Mouse (Mus musculus) layer of hippocampus, adult 2 months (tissue): Measurements from ENCODE around the gene Arhgef19. TPM values are rescaled to one million over a fixed set of nuclear protein-coding genes. Genes with fewer than 3 reads are reported as not detected.

Source experiments
- DNase-seq, 2 experiments: peaks; one replicate each; pipeline ENCODE4 v3.0.0; 2022; ENCODE audit warnings: low spot score in 2 of 2
- H3K27ac ChIP-seq: fragments of 200-600 bp; 2 replicates; pipeline ENCODE4 v1.8.1; 2022
- H3K4me3 ChIP-seq: fragments of 200-600 bp; 2 replicates; pipeline ENCODE4 v1.8.1; 2022; ENCODE audit warnings: mild to moderate bottlenecking
- CTCF ChIP-seq: fragments of 200-600 bp; conservative IDR thresholded peaks from 2 replicates; pipeline ENCODE4 v1.8.1; 2022; ENCODE audit warnings: antibody characterized with exemption, mild to moderate bottlenecking, moderate library complexity
- total RNA-seq, 2 experiments: library from RNA; stranded (reverse); gene quantifications; 2 replicates each; pipeline ENCODE4 v1.2.3; 2021

Gene Arhgef19
- total RNA-seq, 2 experiments from 2014 or later, result 15.5 to 16.2 TPM

GRCm38 (mm10) chr4:141286860-141287517 is 47.7 kb downstream of the Arhgef19 start:
- H3K27ac ChIP-seq, result no peak overlapping the region
- TF ChIP-seq CTCF, result no peak
- DNase-seq, result no peak
- H3K4me3 ChIP-seq, result no peak overlapping the region

DNA sequence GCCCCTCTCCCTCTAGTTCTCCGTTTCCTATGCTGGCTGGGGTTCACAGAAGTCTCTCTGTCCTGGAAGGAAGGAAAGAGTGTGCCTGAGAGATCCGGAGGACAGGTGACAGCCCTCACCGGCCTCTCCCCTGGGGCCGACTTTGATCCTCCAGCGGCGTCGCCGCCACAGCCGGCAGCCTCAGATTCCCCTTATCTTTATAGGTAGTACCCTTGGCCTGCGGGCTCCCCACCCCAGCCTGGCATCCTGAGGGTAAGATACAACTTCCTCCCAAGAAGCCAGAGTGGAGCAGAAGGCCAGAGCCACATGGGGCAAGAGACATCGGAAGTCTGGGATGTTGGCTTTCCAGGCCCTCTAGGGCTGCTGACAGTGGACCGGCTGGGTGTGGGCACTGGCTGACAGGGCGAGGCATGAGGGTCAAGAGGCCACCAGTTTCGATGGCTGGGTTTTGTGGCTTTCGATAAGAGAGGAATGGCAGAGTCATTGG is 48.3 kb downstream of the Arhgef19 start:
- H3K27ac ChIP-seq, result no peak overlapping the region
- no peak for TF ChIP-seq CTCF
- no peak overlapping the region for H3K4me3 ChIP-seq
- DNase-seq, result no peak

DNA sequence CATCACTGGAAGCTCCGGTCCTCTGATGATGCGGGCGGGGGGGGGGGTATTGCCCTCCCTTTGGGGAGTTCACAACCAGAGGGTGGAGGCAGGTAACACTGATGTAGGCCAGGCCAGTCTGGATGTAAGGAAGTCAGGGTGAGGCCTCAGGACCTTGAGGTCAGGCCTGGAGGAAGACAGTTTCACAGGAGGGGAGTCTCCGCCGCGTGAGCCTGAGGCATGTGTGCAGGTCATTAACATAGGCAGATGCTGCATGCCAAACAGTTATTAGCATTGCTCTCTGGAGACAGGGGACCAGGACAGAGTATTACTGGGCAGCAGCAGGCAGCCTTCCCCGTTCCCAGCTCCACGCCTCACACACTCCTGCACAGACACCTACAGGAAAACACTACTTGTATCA is 48.9 kb downstream of the Arhgef19 start:
- no peak for TF ChIP-seq CTCF
- Histone ChIP-seq H3K4me3 (no peak overlapping the region), H3K27ac (no peak overlapping the region)
- no peak for DNase-seq

DNA sequence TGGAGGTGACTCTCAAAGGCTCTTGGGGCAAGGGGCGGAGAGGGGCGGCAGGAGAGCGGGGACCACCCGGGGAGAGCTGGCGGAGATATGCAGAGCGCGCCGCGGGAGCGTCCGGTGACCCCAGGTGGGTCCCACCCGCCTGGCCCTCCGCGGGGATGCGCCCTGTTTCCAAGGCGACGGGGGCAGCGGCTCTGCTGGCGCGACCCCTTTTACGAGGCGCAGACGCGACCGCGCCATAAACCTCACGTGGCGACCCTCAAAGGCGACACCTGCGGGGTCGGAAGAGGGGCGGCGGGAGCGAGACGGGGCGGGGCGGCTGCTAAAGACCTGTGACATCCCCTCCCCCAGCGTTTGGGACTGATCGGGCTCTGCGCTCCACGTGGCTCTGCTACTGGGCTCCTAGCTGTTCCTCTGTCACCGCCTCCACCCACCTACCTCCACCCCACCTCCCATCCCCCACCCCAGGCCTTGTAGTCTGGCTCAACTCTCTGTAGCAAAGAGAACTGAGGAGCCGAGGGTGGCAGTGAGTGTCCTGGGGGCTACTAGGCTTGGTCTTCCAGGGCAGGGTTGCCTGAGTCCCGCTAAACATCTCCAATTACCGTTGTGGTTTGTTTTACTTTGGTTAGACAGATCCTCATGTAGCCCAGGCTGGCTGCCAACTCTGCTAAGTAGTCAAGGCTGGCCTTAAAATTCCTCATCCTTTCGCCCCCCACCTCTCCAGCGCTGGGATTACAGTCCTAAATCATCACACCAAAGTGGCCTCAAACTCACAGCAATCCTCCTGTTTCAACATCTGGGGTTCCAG is 52.5 kb downstream of the Arhgef19 start:
- Histone ChIP-seq H3K27ac (no peak overlapping the region), H3K4me3 (peak overlapping the region; percentile 30; the same call in 1 of the 2 replicates)
- TF ChIP-seq CTCF, result no peak
- no peak for DNase-seq

DNA sequence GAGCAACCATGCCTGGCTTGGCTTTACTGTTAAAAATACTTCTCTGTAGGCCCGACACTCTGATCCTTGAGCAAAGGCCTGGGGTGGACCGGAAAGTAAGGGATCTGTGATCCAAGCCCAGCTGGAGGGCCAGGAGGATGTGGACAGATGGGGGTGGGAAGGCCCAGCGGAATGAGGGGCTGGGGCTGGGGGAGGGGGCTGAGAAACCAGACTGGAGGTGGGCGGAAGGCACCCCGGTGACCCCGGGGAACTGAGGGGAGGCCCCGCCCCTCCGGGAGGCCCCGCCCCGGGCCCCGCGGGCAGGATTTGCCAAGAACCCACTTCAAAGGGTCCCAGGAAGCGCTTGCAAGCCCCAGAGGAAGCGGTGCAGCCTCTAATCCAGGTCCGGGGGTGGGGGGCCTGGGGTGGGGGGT is 56.5 kb downstream of the Arhgef19 start:
- no peak overlapping the region for H3K4me3 ChIP-seq
- no peak overlapping the region for H3K27ac ChIP-seq
- DNase-seq, result no peak
- TF ChIP-seq CTCF, result no peak

- TF ChIP-seq CTCF, result no peak
Measured at GRCm38 (mm10) chr4:141297934-141298333, 58.6 kb downstream of the Arhgef19 start.

DNA sequence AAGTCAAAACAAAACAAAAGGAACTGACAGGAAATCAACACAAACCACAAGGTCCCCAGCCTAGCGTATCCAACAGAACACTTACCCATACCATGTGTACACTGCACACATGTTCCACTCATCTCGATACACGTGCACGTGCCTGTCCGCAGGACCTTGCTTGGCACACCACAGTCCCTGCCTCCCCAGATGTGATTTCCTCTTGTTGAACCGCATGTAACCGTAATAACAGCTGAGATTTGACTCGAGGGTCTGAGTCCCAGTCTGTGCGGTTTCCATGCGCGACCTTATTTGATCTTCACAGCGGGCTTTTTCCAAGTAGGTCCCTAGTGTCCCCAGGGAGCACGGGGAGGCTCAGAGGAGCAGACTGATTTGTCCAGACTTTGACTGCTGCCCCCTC is 60.1 kb downstream of the Arhgef19 start:
- Histone ChIP-seq H3K27ac (no peak overlapping the region), H3K4me3 (no peak overlapping the region)
- no peak for TF ChIP-seq CTCF
- DNase-seq, result no peak

More at GRCm38 (mm10) chr4:141297934-141298333, 58.6 kb downstream of the Arhgef19 start:
- Histone ChIP-seq H3K27ac (no peak overlapping the region), H3K4me3 (no peak overlapping the region)
- DNase-seq, result no peak

GRCm38 (mm10) chr4:141300196-141300595 is 60.9 kb downstream of the Arhgef19 start:
- no peak for DNase-seq
- H3K27ac ChIP-seq, result no peak overlapping the region
- TF ChIP-seq CTCF, result no peak
- H3K4me3 ChIP-seq, result no peak overlapping the region

DNA sequence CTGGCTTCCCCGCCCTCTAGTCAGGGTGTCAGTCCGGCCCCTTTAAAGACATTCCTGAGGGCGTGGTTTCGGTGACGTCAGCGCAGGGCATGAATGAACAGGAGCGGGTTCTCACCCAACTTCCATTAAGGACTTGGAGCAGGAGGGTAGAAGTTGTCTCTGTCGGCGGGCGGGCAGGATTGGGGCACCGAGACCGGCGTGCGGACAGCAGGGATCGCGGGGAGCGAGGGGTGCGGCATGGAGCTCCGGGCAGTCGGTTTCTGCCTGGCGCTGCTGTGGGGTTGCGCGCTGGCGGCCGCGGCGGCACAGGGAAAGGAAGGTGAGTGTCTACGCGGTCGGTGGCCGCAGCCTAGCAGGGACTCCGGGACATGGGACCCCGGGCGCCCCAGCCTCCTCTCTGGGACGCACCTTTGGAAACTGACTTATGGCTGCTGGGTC is 61.8 kb downstream of the Arhgef19 start, which contains the start of gene Epha2:
Gene Epha2, plus strand, starts transcription at position 125 of the 438 bp plus-strand sequence.
- H3K27ac ChIP-seq, result peak within 1 kb of the TSS; percentile 71; the same call in 1 of the 2 replicates
- DNase-seq, result peak; percentile 64 to 70
- TF ChIP-seq CTCF, result no peak
- H3K4me3 ChIP-seq, result peak within 1 kb of the TSS; percentile 71

- Histone ChIP-seq H3K4me3 (peak overlapping the region; percentile 71), H3K27ac (peak overlapping the region; percentile 71; the same call in 1 of the 2 replicates)
- no peak for TF ChIP-seq CTCF
- DNase-seq, result no peak
Measured at GRCm38 (mm10) chr4:141301591-141302427, 62.5 kb downstream of the Arhgef19 start.

- Histone ChIP-seq H3K27ac (no peak overlapping the region), H3K4me3 (peak overlapping the region; percentile 71)
- DNase-seq, result no peak
- TF ChIP-seq CTCF, result no peak
Measured at GRCm38 (mm10) chr4:141302428-141303401, 63.4 kb downstream of the Arhgef19 start.
